Mouse (Mus musculus) c-Kit-positive CD71-negative TER-119-negative erythroid progenitor cells, embryonic 14.5 days (primary cell): ENCODE data around the gene Tnfrsf17.
"Not testable (repeated sequence)": the region's sequence is repeated elsewhere in the genome, so short reads cannot be mapped to it uniquely, and the experiment has no call there.

ENCODE experiments used
- DNase-seq: peaks from one replicate; pipeline ENCODE4 v3.0.0-alpha.2; 2013; ENCODE audit warnings: low read depth

Gene Tnfrsf17

GRCm38 (mm10) chr16:11331030-11331429 is 17.4 kb downstream of the Tnfrsf17 start:
- DNase-seq, result no peak

DNA sequence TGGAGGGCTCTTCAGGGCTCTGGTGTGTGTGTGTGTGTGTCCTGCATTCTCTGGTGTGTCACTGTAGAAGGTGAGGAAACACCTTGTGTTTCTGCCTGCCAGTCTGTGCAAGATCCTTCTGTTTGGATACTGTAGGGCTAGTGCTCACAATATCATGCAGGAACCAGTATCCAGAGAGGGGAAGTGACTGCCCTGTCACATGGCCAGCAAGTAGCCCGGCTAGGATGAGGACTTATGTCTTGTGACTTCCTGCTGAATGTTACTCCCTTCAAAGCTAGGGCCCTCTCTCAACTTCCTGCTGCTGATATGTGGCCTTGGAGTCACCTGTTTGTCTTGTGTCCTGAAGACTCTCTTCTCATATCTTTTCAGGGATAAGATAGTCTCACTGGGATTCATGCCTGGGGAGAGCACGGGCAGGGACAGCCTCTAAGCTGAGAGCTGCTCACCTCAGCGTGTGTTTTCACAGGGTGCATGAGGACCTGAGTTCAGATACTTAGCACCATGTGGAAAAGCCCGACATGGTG is 29.7 kb downstream of the Tnfrsf17 start:
- DNase-seq, result peak; percentile 19

DNA sequence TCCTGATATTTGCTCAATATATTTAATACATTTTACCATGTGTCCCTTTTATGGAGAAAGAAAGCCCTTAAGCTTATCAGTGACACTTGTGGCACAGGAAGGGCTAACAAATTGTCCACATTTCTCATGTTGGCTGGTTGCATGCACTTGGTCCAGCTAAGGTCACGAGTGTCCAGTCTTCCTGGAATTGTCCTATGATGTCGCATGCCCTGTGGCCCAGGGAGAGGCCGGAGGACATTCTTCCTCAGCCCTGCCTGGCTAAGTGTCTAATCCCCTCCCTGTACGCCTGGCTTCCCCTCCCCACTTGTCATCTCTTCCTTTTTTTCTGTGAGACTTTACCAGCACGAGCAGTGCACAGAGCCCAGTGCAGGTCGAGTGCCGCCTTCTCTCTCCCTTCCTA is 38.3 kb downstream of the Tnfrsf17 start:
- DNase-seq, result no peak

- DNase-seq, result no peak
These were observed 45.6 kb downstream of the Tnfrsf17 start for GRCm38 (mm10) chr16:11359173-11359572.

- DNase-seq, result no peak
These were observed 46.3 kb downstream of the Tnfrsf17 start for GRCm38 (mm10) chr16:11359919-11360318.

- DNase-seq, result not testable (repeated sequence)
These were observed 47.0 kb downstream of the Tnfrsf17 start for GRCm38 (mm10) chr16:11360576-11360975.

- no peak for DNase-seq
These were observed 52.0 kb downstream of the Tnfrsf17 start for GRCm38 (mm10) chr16:11365626-11366025.

- no peak for DNase-seq
These were observed 53.2 kb downstream of the Tnfrsf17 start for GRCm38 (mm10) chr16:11366851-11367250.

- DNase-seq, result no peak
These were observed 54.8 kb downstream of the Tnfrsf17 start for GRCm38 (mm10) chr16:11368412-11368811.

GRCm38 (mm10) chr16:11369162-11369561 is 55.5 kb downstream of the Tnfrsf17 start:
- no peak for DNase-seq

DNA sequence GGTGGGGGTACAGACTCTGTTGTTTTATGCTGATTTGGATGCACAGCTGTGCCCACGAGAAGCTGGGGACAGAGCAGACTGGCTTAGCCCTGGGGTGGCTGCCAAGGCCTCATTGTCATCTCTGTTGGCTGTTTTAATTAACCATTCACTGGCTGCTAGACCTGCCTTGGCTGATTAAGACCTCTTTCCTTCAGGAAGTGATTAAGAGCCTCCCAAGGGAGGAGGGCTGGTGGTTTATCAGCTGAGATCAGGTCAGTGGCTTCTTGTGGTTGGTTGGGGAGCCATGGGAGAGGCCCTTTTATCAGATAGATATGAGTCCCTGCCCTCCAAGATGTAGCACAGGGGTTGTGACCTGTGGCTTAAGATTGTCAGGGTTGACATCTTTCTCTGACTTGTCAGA is 56.0 kb downstream of the Tnfrsf17 start:
- DNase-seq, result no peak
